Mouse (Mus musculus): ENCODE results near the gene Zc3h14. TPM values are rescaled to one million over a fixed set of nuclear protein-coding genes. Genes with fewer than 3 reads are reported as not detected.

The Zc3h14 gene
- 33.1 and 36.1 TPM in 2 replicates for polyA plus RNA-seq (2012; rRNA removed)

GRCm38 (mm10) chr12:98746746-98747379 lies at the start of gene Zc3h14:
Gene Zc3h14, plus strand, starts transcription at chr12:98746964.

GRCm38 (mm10) chr12:98736951-98737800 lies 9.6 kb upstream of the Zc3h14 start, which contains the start of gene Ptpn21:
Gene Ptpn21, minus strand, starts transcription at chr12:98737405.

Other genes with a start within 250 kb of the Zc3h14 start
- gene Kcnk10, start 168.7 kb upstream of the Zc3h14 start, polyA plus RNA-seq (2012; rRNA removed), result 0.03 TPM in 1 of 2 replicates, not detected in the other
- 1.0 and 1.3 TPM in 2 replicates for gene Spata7, start 118.8 kb upstream of the Zc3h14 start, polyA plus RNA-seq (2012; rRNA removed)
- gene Ptpn21, start 9.6 kb upstream of the Zc3h14 start, polyA plus RNA-seq (2012; rRNA removed), result 1.9 TPM in 2 replicates
- 0.88 and 0.98 TPM in 2 replicates for gene Eml5, start 154.5 kb downstream of the Zc3h14 start, polyA plus RNA-seq (2012; rRNA removed)
- gene Ttc8, start 173.6 kb downstream of the Zc3h14 start, polyA plus RNA-seq (2012; rRNA removed), result 2.0 and 2.2 TPM in 2 replicates